Mouse (Mus musculus): ENCODE measurements around the gene Kri1.

GRCm38 (mm10) chr9:21318792-21319191, 31.0 kb upstream of the Kri1 start:
- TF ChIP-seq POLR2A (IDR thresholded peaks at IDR 0.05; ENCODE audit: borderline replicate concordance, insufficient read depth, low read length), result no peak
- TF ChIP-seq CTCF (IDR thresholded peaks at IDR 0.05; ENCODE audit: borderline replicate concordance, insufficient read depth, low read depth, low read length), result no peak

Measured in cerebellum, adult 2 months (tissue).